Mouse (Mus musculus) lung, embryonic 14.5 days (tissue): ENCODE data around the gene Med9. TPM values are rescaled to one million over a fixed set of nuclear protein-coding genes. Genes with fewer than 3 reads are reported as not detected.

Source experiments
- ATAC-seq: fragments of 200-750 bp; cut with Nextera tagmentation; 2 replicates; pipeline ENCODE4 v1.8.0; 2017; ENCODE audit warnings: mild to moderate bottlenecking, moderate TSS enrichment, moderate library complexity; ENCODE audit not compliant: insufficient read depth
- DNase-seq: peaks from one replicate; pipeline ENCODE4 v3.0.0-alpha.2; 2015
- H3K27ac ChIP-seq: fragments of 300-500 bp; sonication (generic); 2 replicates; pipeline ENCODE4 v1.5.1; 2014; ENCODE audit warnings: low read depth, mild to moderate bottlenecking, moderate library complexity
- H3K27me3 ChIP-seq: fragments of 300-500 bp; sonication (generic); 2 replicates; pipeline ENCODE4 v1.6.1; 2014; ENCODE audit warnings: low read length, control low read depth; ENCODE audit not compliant: insufficient read depth
- H3K36me3 ChIP-seq: fragments of 300-500 bp; sonication (generic); 2 replicates; pipeline ENCODE4 v1.6.1; 2014; ENCODE audit warnings: control low read depth; ENCODE audit not compliant: insufficient read depth
- H3K4me1 ChIP-seq: fragments of 300-500 bp; sonication (generic); 2 replicates; pipeline ENCODE4 v1.6.1; 2014; ENCODE audit warnings: antibody characterized with exemption, control low read depth; ENCODE audit not compliant: insufficient read depth
- H3K4me2 ChIP-seq: fragments of 300-500 bp; sonication (generic); 2 replicates; pipeline ENCODE4 v1.6.1; 2014; ENCODE audit warnings: mild to moderate bottlenecking
- H3K4me3 ChIP-seq: fragments of 300-500 bp; sonication (generic); 2 replicates; pipeline ENCODE4 v1.5.1; 2014; ENCODE audit warnings: low read depth, low read length
- H3K9ac ChIP-seq: fragments of 300-500 bp; sonication (generic); 2 replicates; pipeline ENCODE4 v1.6.1; 2014
- H3K9me3 ChIP-seq: fragments of 300-500 bp; sonication (generic); 2 replicates; pipeline ENCODE4 v1.6.1; 2016; ENCODE audit warnings: low read depth, low read length, control low read depth
- CTCF ChIP-seq: IDR thresholded peaks from 2 replicates; pipeline ENCODE4 v1.5.1; 2016; ENCODE audit warnings: antibody characterized with exemption, low read depth
- WGBS: fragments of 180-500 bp; shearing (Covaris S2); extraction: QIAGEN DNeasy Blood & Tissue Kit; methylation state at CpG from one replicate; pipeline ENCODE4 v1.1.7; 2014; 5-methylcytosine and 5-hydroxymethylcytosine counted together
- polyA plus RNA-seq: library from polyadenylated mRNA; unstranded; fragments of >200 nt; fragmentation: Nextera tagmentation; extraction: Ambion mirVana; gene quantifications from 2 replicates; pipeline ENCODE4 v1.2.1, GENCODE M21; 2014

The Med9 gene
- 48.9 and 50.4 TPM in 2 replicates for polyA plus RNA-seq

DNA sequence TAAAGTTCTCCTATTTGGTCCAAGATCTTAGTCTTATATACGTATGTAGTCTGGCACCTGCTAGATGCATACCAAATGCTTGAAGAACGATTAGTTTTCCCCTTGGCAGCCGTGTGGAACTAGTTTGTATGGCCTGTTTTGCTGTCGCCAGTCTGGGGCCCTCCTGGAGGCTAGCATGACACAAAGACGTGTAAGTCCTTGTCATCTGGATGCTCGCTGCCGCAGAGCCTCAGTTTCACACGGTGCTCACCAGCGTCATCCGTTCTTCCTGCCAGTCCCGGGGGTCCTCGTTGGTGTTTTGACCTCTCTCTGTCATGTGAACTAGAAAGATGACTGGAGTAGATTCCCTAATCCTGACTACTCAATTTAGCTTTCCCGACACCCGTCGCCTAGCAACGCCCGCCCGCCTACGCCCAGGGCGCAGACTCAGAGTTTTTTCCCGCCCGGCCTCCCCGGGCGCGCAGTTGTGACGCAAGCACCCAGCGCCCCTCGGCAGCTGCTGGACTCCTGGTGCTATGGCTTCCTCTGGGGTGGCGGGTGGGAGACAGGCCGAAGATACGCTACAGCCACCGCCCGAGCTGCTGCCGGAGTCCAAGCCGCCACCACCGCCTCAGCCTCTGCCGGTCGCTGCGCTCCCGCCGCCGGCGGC, at the start of gene Med9:
TSS of gene Med9 (plus strand) at position 455 of the 649 bp plus-strand sequence.
- H3K36me3 ChIP-seq = peaks cover 5% of the 10 kb centered on the region; the same call in 1 of the 2 replicates
- WGBS = 1% methylated on average over 43 of the region's 43 CpGs
- no peaks in the 10 kb centered on the region for H3K9me3 ChIP-seq
- no peaks in the 10 kb centered on the region for H3K4me1 ChIP-seq
- H3K9ac ChIP-seq = peak within 1 kb of the TSS; percentile 96
- peak within 1 kb of the TSS; percentile 100 for H3K4me3 ChIP-seq
- ATAC-seq = peak; percentile 98
- peak within 1 kb of the TSS; percentile 84 for H3K27ac ChIP-seq
- H3K27me3 ChIP-seq = no peaks in the 10 kb centered on the region
- no peak for TF ChIP-seq CTCF
- peak; percentile 98 for DNase-seq
- H3K4me2 ChIP-seq = peak within 1 kb of the TSS; percentile 88

DNA sequence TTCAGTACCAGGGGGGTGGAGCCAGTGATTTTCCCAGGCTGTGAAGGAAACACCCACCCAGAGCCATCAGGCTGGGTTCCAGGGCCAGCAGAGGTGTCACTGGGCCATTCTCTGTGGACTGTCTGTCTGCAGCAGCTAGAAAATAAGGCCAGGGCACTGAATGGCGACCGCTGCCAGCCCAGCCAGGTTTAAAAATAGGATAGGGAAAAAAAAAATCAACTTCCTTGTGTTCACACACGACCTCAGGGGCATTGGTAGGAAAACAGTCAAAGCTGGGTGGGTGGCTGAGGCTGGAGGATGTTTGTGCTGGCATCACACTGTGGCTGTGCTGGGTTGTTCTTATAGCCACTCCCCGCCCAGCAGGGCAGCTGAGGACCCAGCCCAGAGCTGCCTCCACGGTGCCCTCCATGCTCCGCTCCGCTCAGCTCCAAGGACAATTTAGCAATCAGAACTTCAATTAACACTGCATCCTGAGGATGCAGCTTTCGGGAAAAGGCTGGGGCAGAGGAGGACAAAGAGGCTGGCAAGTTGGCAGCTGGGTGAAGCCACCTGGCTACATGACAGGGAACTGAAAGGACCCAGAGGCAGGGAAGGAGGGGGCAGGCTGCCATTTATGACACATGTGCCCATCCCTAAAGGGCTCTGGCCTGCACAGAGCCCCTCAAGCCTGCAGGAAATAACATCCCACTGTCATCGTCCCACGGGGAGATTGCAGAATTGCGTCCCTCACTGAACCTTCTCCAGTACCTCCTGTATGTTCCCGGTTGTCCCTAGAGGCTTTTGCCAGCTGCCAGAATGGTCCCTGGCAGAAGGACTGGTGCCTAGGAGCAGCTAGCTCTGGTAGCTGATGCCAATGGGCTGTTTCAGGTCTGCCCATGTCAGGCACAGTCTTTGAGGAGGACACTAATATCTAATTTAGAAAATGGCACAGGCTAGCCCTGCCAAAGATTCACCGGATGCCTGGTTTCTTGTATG, 48.0 kb upstream of the Med9 start:
- Histone ChIP-seq H3K27me3 (no peaks in the 10 kb centered on the region), H3K9me3 (no peaks in the 10 kb centered on the region), H3K9ac (no peak overlapping the region), H3K36me3 (no peaks in the 10 kb centered on the region), H3K4me3 (no peak overlapping the region), H3K4me2 (no peak overlapping the region), H3K27ac (no peak overlapping the region), H3K4me1 (peaks cover 6% of the 10 kb centered on the region; the same call in 1 of the 2 replicates)
- 49% methylated on average over 13 of the region's 13 CpGs for WGBS
- TF ChIP-seq CTCF = no peak
- ATAC-seq (no peak), DNase-seq (no peak)

DNA sequence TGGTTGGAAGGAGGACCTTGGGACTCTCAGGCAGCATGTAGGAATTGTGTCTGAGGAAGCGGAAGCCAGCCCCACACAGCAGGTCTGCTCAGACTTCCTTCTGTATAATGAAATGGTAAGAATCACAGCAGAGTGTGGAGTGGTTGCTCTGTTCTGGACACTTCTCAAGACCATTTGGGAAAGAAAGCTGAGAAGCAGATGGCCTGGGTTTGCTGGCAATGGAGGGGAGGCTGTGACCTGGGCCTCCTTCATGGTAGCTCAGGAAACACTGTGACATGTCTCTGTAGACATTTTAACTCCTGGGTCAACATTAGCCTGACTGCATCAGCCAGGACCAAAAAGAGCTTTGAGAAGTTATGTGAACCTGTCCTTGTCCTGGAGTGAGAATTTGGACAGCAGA, 47.0 kb upstream of the Med9 start:
- Histone ChIP-seq H3K4me2 (no peak overlapping the region), H3K4me1 (peaks cover 6% of the 10 kb centered on the region; the same call in 1 of the 2 replicates), H3K9ac (no peak overlapping the region), H3K27ac (no peak overlapping the region), H3K36me3 (no peaks in the 10 kb centered on the region), H3K9me3 (no peaks in the 10 kb centered on the region), H3K27me3 (no peaks in the 10 kb centered on the region), H3K4me3 (no peak overlapping the region)
- ATAC-seq = no peak
- DNase-seq = no peak
- no peak for TF ChIP-seq CTCF
- WGBS = 84% methylated on average over 1 of the region's 1 CpGs

DNA sequence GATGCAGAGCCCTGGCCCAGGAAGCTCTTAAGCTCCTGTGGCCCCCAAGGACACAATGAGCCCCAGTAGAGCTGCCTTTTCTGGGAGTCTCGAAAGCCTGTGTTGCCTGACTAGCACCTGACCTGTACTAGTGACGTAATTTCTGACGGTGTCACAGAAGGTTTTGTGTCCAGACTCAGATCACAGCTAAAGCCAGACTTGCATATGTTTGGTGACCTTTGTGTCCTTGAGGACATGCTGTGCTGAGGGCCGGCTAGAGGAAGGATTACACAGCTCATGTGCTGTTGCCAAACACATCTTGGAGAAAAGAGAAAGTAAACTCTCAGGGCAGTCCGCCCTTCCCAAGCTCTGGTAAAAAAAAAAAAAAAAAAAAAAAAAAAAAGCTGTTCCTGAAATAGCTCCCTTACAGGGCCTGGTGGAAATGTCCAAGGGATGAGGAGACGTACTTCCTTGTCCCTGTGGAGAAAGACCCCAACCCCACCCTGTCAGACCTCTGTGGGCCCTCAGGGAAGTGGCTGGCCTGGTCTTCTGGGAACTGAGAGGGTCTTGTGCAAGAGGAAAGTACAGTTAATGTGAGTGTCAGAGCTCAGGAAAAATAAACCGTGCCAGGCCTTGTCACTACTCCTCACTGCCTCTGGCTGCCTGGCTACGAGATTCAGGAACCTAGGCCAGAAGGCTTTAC, 45.8 kb upstream of the Med9 start:
- Histone ChIP-seq H3K4me2 (no peak overlapping the region), H3K4me1 (peaks cover 6% of the 10 kb centered on the region; the same call in 1 of the 2 replicates), H3K9me3 (no peaks in the 10 kb centered on the region), H3K4me3 (no peak overlapping the region), H3K9ac (no peak overlapping the region), H3K36me3 (no peaks in the 10 kb centered on the region), H3K27ac (peak overlapping the region; percentile 32), H3K27me3 (no peaks in the 10 kb centered on the region)
- 38% methylated on average over 8 of the region's 8 CpGs for WGBS
- DNase-seq (peak; percentile 26), ATAC-seq (no peak)
- no peak for TF ChIP-seq CTCF

DNA sequence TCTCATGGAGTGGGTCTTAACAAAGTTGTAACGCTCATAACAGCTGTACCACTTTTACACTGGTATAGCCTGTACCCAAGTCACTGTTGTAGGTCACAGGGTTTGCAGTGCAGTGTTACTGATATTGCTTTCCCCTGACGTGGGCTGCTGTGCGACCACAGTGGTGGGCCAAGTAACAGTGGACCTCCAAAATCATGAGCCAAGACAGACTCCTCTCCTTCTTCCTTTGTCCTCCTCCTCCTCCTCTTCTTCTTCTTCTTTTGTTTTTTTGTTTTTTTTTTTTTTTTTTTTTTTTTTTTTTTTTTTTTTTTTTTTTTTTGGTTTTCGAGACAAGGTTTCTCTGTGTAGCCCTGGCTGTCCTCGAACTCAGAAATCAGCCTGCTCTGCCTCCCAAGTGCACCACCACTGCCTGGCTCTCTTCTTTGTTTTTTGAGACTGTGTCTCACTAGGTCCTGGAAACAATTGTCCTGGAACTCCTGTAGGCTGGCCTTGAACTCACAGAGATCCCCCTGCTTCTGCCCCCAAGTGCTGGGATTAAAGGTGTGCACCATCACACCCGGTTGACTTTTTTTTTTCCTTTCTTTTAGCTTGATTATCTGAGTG, 41.4 kb upstream of the Med9 start:
- Histone ChIP-seq H3K4me1 (no peaks in the 10 kb centered on the region), H3K9me3 (no peaks in the 10 kb centered on the region), H3K27me3 (no peaks in the 10 kb centered on the region), H3K9ac (no peak overlapping the region), H3K4me2 (no peak overlapping the region), H3K4me3 (no peak overlapping the region), H3K27ac (no peak overlapping the region), H3K36me3 (no peaks in the 10 kb centered on the region)
- no peak for TF ChIP-seq CTCF
- WGBS = 80% methylated on average over 6 of the region's 6 CpGs
- no peak for ATAC-seq
- DNase-seq = no peak

DNA sequence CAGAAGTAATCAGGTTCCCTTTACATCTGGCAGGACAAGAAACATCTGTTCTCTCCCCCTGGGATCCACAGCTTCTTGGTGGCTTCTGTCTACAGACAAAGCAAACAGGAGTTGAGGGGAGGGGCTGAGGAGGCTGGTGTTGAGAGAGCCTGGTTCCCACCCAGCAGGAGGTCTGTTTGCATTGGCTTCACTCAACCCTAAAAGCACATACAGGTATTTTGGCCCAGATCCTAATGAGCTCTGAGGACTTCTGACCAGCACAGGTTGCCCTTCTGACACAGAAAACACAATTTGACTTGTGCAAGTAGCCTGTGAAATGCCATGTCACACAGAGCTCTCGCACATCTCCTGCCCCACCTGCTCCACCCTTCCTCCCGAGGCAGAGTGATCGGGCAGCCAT, 39.6 kb upstream of the Med9 start:
- Histone ChIP-seq H3K4me2 (no peak overlapping the region), H3K27ac (no peak overlapping the region), H3K4me1 (no peaks in the 10 kb centered on the region), H3K27me3 (no peaks in the 10 kb centered on the region), H3K4me3 (no peak overlapping the region), H3K9ac (no peak overlapping the region), H3K36me3 (no peaks in the 10 kb centered on the region), H3K9me3 (no peaks in the 10 kb centered on the region)
- TF ChIP-seq CTCF = no peak
- peak; percentile 13 for DNase-seq
- ATAC-seq = no peak
- 42% methylated on average over 3 of the region's 3 CpGs for WGBS
